Mouse (Mus musculus): ENCODE results near the gene Apln.

GRCm38 (mm10) chrX:47985000-47985619, 49.5 kb downstream of the Apln start:
- no peak for TF ChIP-seq MYOD1 (IDR thresholded peaks at IDR 0.05; ENCODE audit: control insufficient read depth, insufficient read length, low read depth)
- no peak for TF ChIP-seq CTCF (IDR thresholded peaks at IDR 0.05; ENCODE audit: control insufficient read depth, insufficient read depth, insufficient read length)

Data from C2C12 (cell line).